Mouse (Mus musculus) MEL (cell line): ENCODE results near the gene Dennd1a. TPM values are rescaled to one million over a fixed set of nuclear protein-coding genes. Genes with fewer than 3 reads are reported as not detected.
A peak's percentile ranks its signal among the peaks of the same experiment; 100 is the strongest.

Experiments used
- DNase-seq: peaks from one replicate; pipeline ENCODE4 v3.0.0; 2011; ENCODE audit warnings: low read depth, low spot score
- H3K27ac ChIP-seq: 2 replicates; pipeline ENCODE4 v1.5.1; 2012; ENCODE audit warnings: low read depth, mild to moderate bottlenecking, control low read depth, low read length, moderate library complexity; ENCODE audit not compliant: control insufficient read depth
- H3K27me3 ChIP-seq, 2 experiments: fragments of 150-350 bp in 1 of 2; sonication (generic) in 1 of 2; 2 replicates each; pipeline ENCODE4 v1.6.1; 2012; ENCODE audit warnings: low read length in 2 of 2, mild to moderate bottlenecking in 2 of 2, improper control_type of control experiment in 1 of 2, moderate library complexity in 1 of 2; ENCODE audit not compliant: insufficient read depth in 2 of 2, control insufficient read depth in 1 of 2
- H3K36me3 ChIP-seq, 2 experiments: 2 replicates each; pipeline ENCODE4 v1.6.1; 2012 to 2014; ENCODE audit warnings: low read length in 2 of 2, improper control_type of control experiment in 1 of 2, inconsistent platforms in 1 of 2, mild to moderate bottlenecking in 1 of 2; ENCODE audit not compliant: insufficient read depth in 2 of 2, control insufficient read depth in 1 of 2
- H3K4me1 ChIP-seq, 2 experiments: fragments of 150-350 bp in 1 of 2; sonication (generic) in 1 of 2; 2 replicates each; pipeline ENCODE4 v1.6.1; 2012; ENCODE audit warnings: low read length in 2 of 2, improper control_type of control experiment in 1 of 2, mild to moderate bottlenecking in 1 of 2; ENCODE audit not compliant: insufficient read depth in 2 of 2, control insufficient read depth in 1 of 2
- H3K4me3 ChIP-seq, 2 experiments: fragments of 150-350 bp in 1 of 2; sonication (generic) in 1 of 2; 2 replicates each; pipeline ENCODE4 v1.5.1; 2012; ENCODE audit warnings: low read depth in 2 of 2, low read length in 2 of 2, mild to moderate bottlenecking in 2 of 2, moderate library complexity in 2 of 2, control low read depth in 1 of 2, improper control_type of control experiment in 1 of 2; ENCODE audit not compliant: control insufficient read depth in 1 of 2, insufficient read depth in 1 of 2
- H3K79me2 ChIP-seq: 2 replicates; pipeline ENCODE4 v1.6.1; 2012; ENCODE audit warnings: mild to moderate bottlenecking, low read length, moderate library complexity; ENCODE audit not compliant: control insufficient read depth, poor library complexity, insufficient read depth
- H3K9ac ChIP-seq: 2 replicates; pipeline ENCODE4 v1.6.1; 2012; ENCODE audit warnings: low read depth, mild to moderate bottlenecking, control low read depth, low read length, moderate library complexity; ENCODE audit not compliant: control insufficient read depth, poor library complexity, severe bottlenecking
- H3K9me3 ChIP-seq: fragments of 150-350 bp; sonication (generic); replicated peaks from 2 replicates; pipeline ENCODE4 v1.6.1; 2012; ENCODE audit warnings: mild to moderate bottlenecking, low read length, improper control_type of control experiment, moderate library complexity; ENCODE audit not compliant: insufficient read depth
- BHLHE40 ChIP-seq: IDR thresholded peaks from 2 replicates; pipeline ENCODE4 v1.6.1; 2012; ENCODE audit warnings: low read depth, mild to moderate bottlenecking, inconsistent platforms, low read length, improper control_type of control experiment, borderline replicate concordance
- CTCF ChIP-seq, 3 experiments: IDR thresholded peaks in 2 of 3; conservative IDR thresholded peaks in 1 of 3; 2 replicates each; pipeline ENCODE4 v1.5.1; 2011 to 2012; ENCODE audit warnings: low read length in 3 of 3, low read depth in 2 of 3, mild to moderate bottlenecking in 2 of 3, improper control_type of control experiment in 1 of 3, inconsistent platforms in 1 of 3, mixed read lengths in 1 of 3, moderate library complexity in 1 of 3; ENCODE audit not compliant: control insufficient read depth in 1 of 3, insufficient read depth in 1 of 3, poor library complexity in 1 of 3, severe bottlenecking in 1 of 3
- E2F4 ChIP-seq: IDR thresholded peaks from 2 replicates; pipeline ENCODE4 v1.6.1; 2011; ENCODE audit warnings: low read depth, low read length, improper control_type of control experiment, borderline replicate concordance
- ELF1 ChIP-seq: IDR thresholded peaks from 2 replicates; pipeline ENCODE4 v1.6.1; 2014; ENCODE audit warnings: low read depth, mild to moderate bottlenecking, inconsistent platforms, low read length, improper control_type of control experiment, moderate library complexity
- EP300 ChIP-seq, 2 experiments: IDR thresholded peaks; 2 replicates each; pipeline ENCODE4 v1.6.1; 2011; ENCODE audit warnings: improper control_type of control experiment in 2 of 2, low read length in 2 of 2, low read depth in 1 of 2, mild to moderate bottlenecking in 1 of 2
- ETS1 ChIP-seq: IDR thresholded peaks from 2 replicates; pipeline ENCODE4 v1.6.1; 2012; ENCODE audit warnings: low read depth, mild to moderate bottlenecking, inconsistent platforms, low read length, improper control_type of control experiment, moderate library complexity
- GABPA ChIP-seq: IDR thresholded peaks from 2 replicates; pipeline ENCODE4 v1.6.1; 2012; ENCODE audit warnings: low read depth, mild to moderate bottlenecking, inconsistent platforms, low read length, improper control_type of control experiment, moderate library complexity
- GATA1 ChIP-seq: IDR thresholded peaks from 2 replicates; pipeline ENCODE4 v1.6.1; 2011; ENCODE audit warnings: low read depth, low read length, improper control_type of control experiment
- HCFC1 ChIP-seq: IDR thresholded peaks from 2 replicates; pipeline ENCODE4 v1.6.1; 2012; ENCODE audit warnings: low read depth, mild to moderate bottlenecking, inconsistent platforms, low read length, improper control_type of control experiment, moderate library complexity
- JUND ChIP-seq: IDR thresholded peaks from 2 replicates; pipeline ENCODE4 v1.6.1; 2011; ENCODE audit warnings: low read depth, mild to moderate bottlenecking, improper control_type of control experiment, low read length
- MAZ ChIP-seq: IDR thresholded peaks from 2 replicates; pipeline ENCODE4 v1.6.1; 2012; ENCODE audit warnings: low read depth, mild to moderate bottlenecking, inconsistent platforms, low read length, improper control_type of control experiment
- MEF2A ChIP-seq: IDR thresholded peaks from 2 replicates; pipeline ENCODE4 v1.6.1; 2014; ENCODE audit warnings: low read depth, mild to moderate bottlenecking, inconsistent platforms, low read length, improper control_type of control experiment; ENCODE audit not compliant: poor library complexity, insufficient replicate concordance, severe bottlenecking; ENCODE audit errors: extremely low read depth
- MXI1 ChIP-seq: IDR thresholded peaks from 2 replicates; pipeline ENCODE4 v1.6.1; 2011; ENCODE audit warnings: mild to moderate bottlenecking, low read depth, low read length, improper control_type of control experiment
- MYC ChIP-seq: IDR thresholded peaks from 2 replicates; pipeline ENCODE4 v1.6.1; 2011; ENCODE audit warnings: low read depth, mild to moderate bottlenecking, low read length, improper control_type of control experiment, moderate library complexity
- POLR2A ChIP-seq, 2 experiments: IDR thresholded peaks; 2 replicates each; pipeline ENCODE4 v1.6.1; 2011 to 2012; ENCODE audit warnings: low read length in 2 of 2, mild to moderate bottlenecking in 2 of 2, control low read depth in 1 of 2, improper control_type of control experiment in 1 of 2, low read depth in 1 of 2, moderate library complexity in 1 of 2; ENCODE audit not compliant: control insufficient read depth in 1 of 2, insufficient read depth in 1 of 2, poor library complexity in 1 of 2
- POLR2AphosphoS2 ChIP-seq: IDR thresholded peaks from 2 replicates; pipeline ENCODE4 v1.6.1; 2011; ENCODE audit warnings: low read length, improper control_type of control experiment
- POLR2AphosphoS5 ChIP-seq: IDR thresholded peaks from 2 replicates; pipeline ENCODE4 v1.6.1; 2012; ENCODE audit warnings: low read depth, borderline replicate concordance, mild to moderate bottlenecking, inconsistent platforms, low read length, moderate library complexity, mixed read lengths
- TBP ChIP-seq: IDR thresholded peaks from 2 replicates; pipeline ENCODE4 v1.8.0; 2011; ENCODE audit warnings: low read depth, low read length, improper control_type of control experiment
- TCF12 ChIP-seq: IDR thresholded peaks from 2 replicates; pipeline ENCODE4 v1.6.1; 2014; ENCODE audit warnings: low read depth, mild to moderate bottlenecking, inconsistent platforms, low read length, improper control_type of control experiment, moderate library complexity
- UBTF ChIP-seq: IDR thresholded peaks from 2 replicates; pipeline ENCODE4 v1.6.1; 2012; ENCODE audit warnings: low read depth, mild to moderate bottlenecking, inconsistent platforms, low read length, improper control_type of control experiment, moderate library complexity, borderline replicate concordance; ENCODE audit not compliant: insufficient read depth
- polyA plus RNA-seq, 2 experiments: library from polyadenylated mRNA; stranded (reverse) in 1 of 2; unstranded in 1 of 2; fragments of >175 nt in 1 of 2; fragments of >200 nt in 1 of 2; gene quantifications; 2 replicates each; pipeline versions ENCODE4 v1.2.1 to v1.2.4; 2012; ENCODE audit warnings: low replicate concordance in 2 of 2, low read depth in 1 of 2; ENCODE audit not compliant: insufficient read length in 2 of 2, insufficient read depth in 1 of 2, missing spikeins in 1 of 2
- total RNA-seq: library from RNA; depleted of rRNA; stranded (reverse); fragments of 300-350 nt; gene quantifications from 2 replicates; pipeline ENCODE4 v1.2.3, GENCODE M21; 2012

Dennd1a gene
- total and polyA plus RNA-seq, 3 experiments = 5.0 to 21.8 TPM; not detected in 1

DNA sequence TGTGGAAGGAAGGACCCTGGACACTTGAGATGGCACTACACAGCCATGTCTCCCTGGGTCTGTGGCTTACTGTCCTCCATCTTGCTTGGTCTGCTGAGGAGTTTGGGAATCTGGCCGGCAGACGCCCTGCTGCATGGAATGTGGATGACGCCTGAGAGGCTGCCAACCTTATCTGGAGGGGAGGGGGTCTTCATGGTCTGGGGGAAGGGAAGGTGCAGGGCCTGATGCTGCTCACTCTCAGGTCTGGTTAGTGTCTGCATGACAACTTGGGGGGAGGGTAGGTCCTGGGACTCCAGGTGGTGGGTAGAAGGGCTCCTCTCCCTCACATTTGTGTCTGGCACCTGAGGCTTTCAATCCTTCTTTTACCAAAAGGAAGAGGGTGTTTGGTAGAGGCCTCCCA, 505.8 kb downstream of the Dennd1a start:
- no peak for TF ChIP-seq JUND
- no peak for TF ChIP-seq POLR2AphosphoS2
- TF ChIP-seq TCF12 = no peak
- TF ChIP-seq GABPA = no peak
- TF ChIP-seq E2F4 = no peak
- no peak for TF ChIP-seq TBP
- TF ChIP-seq EP300 (IDR thresholded peaks at IDR 0.05; ENCODE audit: low read depth in 1 of 2, low read length in 2 of 2) = no peak
- no peak for TF ChIP-seq HCFC1
- TF ChIP-seq BHLHE40 = no peak
- no peak for TF ChIP-seq MAZ
- no peak for TF ChIP-seq ETS1
- TF ChIP-seq MYC = no peak
- TF ChIP-seq MEF2A = no peak
- no peak for TF ChIP-seq ELF1
- no peak for TF ChIP-seq UBTF
- no peak for TF ChIP-seq POLR2AphosphoS5
- no peak for TF ChIP-seq CTCF (IDR thresholded peaks at IDR 0.05 in 2 of 3, conservative IDR thresholded peaks at IDR 0.05 in 1 of 3; ENCODE audit: control insufficient read depth in 1 of 3, insufficient read depth in 1 of 3, low read depth in 2 of 3, low read length in 3 of 3, poor library complexity in 1 of 3, severe bottlenecking in 1 of 3)
- TF ChIP-seq MXI1 = no peak
- no peak for TF ChIP-seq POLR2A (IDR thresholded peaks at IDR 0.05; ENCODE audit: control insufficient read depth in 1 of 2, insufficient read depth in 1 of 2, low read depth in 1 of 2, low read length in 2 of 2, poor library complexity in 1 of 2)
- peaks cover 0 to 3% of the 10 kb centered on the region in 2 experiments; a peak in 1 of 4 replicates for H3K36me3 ChIP-seq
- H3K9me3 ChIP-seq = no peaks in the 10 kb centered on the region
- H3K27me3 ChIP-seq = no peaks in the 10 kb centered on the region
- H3K4me3 ChIP-seq = no peak overlapping the region
- no peak overlapping the region for H3K9ac ChIP-seq
- DNase-seq = no peak
- H3K4me1 ChIP-seq = peaks cover 0 to 10% of the 10 kb centered on the region in 2 experiments; a peak in 2 of 4 replicates
- H3K27ac ChIP-seq = no peak overlapping the region
- no peaks in the 10 kb centered on the region for H3K79me2 ChIP-seq

DNA sequence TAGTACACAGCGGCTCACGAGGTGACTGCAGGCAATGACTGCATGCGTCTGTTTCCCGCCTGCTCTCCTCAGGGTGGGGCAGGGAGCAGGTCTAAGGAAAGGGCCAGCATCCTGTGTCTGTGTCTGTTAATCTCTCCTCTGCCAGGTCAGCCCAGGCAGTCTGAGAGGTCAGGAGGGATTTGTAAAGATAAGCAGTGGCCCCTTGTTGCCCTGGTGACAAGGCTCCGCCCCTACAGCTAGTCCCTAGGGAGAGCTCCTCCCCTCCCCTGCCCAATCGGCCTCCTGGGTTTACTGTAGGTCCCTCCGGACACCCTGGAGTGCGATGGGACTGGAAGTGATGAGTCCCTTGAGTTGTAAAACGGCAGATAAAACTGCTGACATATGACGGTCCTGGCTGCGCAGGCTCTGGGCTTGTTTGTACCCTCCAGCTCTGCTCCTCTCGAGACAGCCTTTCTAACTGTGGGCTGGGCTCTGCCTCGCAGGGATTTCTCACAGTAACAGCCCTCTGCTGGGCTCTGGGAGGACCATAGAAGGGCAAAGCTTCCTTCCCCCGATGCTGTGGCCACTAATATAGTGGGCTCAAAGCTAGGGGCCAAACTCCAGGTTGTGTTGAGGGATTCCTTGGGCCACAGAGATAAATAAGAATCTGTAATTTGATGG, 506.8 kb downstream of the Dennd1a start:
- Histone ChIP-seq H3K27ac (no peak overlapping the region), H3K4me3 (peak overlapping the region in 1 of 2 experiments; percentile 33; a peak in 1 of 4 replicates), H3K4me1 (peaks cover 0 to 10% of the 10 kb centered on the region in 2 experiments; a peak in 2 of 4 replicates), H3K36me3 (peaks cover 0 to 3% of the 10 kb centered on the region in 2 experiments; a peak in 1 of 4 replicates), H3K79me2 (no peaks in the 10 kb centered on the region), H3K27me3 (no peaks in the 10 kb centered on the region), H3K9ac (no peak overlapping the region), H3K9me3 (no peaks in the 10 kb centered on the region)
- DNase-seq = peak; percentile 59
- TF ChIP-seq GATA1 (peak; percentile 41; the same call in 1 of the 2 replicates), POLR2AphosphoS2 (no peak)
